Mouse (Mus musculus): ENCODE data around the gene Hoxb13. TPM values are rescaled to one million over a fixed set of nuclear protein-coding genes. Genes with fewer than 3 reads are reported as not detected.

The Hoxb13 gene
- total RNA-seq (2021), result not detected
- long read RNA-seq, experiment 1, result 0 reads
- long read RNA-seq, experiment 2, result 0 reads

- DNase-seq (ENCODE audit: low spot score in 2 of 2), result no peak
Measured at GRCm38 (mm10) chr11:96193521-96194400, at the start of gene Hoxb13. Gene Hoxb13 (plus strand): TSS chr11:96194316.

GRCm38 (mm10) chr11:96145622-96146270, 48.4 kb upstream of the Hoxb13 start:
- DNase-seq (ENCODE audit: low spot score in 2 of 2), result peak; percentile 73 to 75

- DNase-seq (ENCODE audit: low spot score in 2 of 2), result no peak
Measured at GRCm38 (mm10) chr11:96147471-96147870, 46.6 kb upstream of the Hoxb13 start.

GRCm38 (mm10) chr11:96164769-96165168, 29.3 kb upstream of the Hoxb13 start:
- DNase-seq (ENCODE audit: low spot score in 2 of 2), result no peak

GRCm38 (mm10) chr11:96168125-96168524, 26.0 kb upstream of the Hoxb13 start:
- DNase-seq (ENCODE audit: low spot score in 2 of 2), result no peak

GRCm38 (mm10) chr11:96169016-96169415, 25.1 kb upstream of the Hoxb13 start:
- DNase-seq (ENCODE audit: low spot score in 2 of 2), result no peak

GRCm38 (mm10) chr11:96170711-96171379, 23.3 kb upstream of the Hoxb13 start:
- DNase-seq (ENCODE audit: low spot score in 2 of 2), result no peak

- no peak for DNase-seq (ENCODE audit: low spot score in 2 of 2)
Measured at GRCm38 (mm10) chr11:96171601-96172000, 22.5 kb upstream of the Hoxb13 start.

- DNase-seq (ENCODE audit: low spot score in 2 of 2), result no peak
Measured at GRCm38 (mm10) chr11:96172511-96173287, 21.4 kb upstream of the Hoxb13 start.

GRCm38 (mm10) chr11:96173288-96173840, 20.8 kb upstream of the Hoxb13 start:
- DNase-seq (ENCODE audit: low spot score in 2 of 2), result no peak

- DNase-seq (ENCODE audit: low spot score in 2 of 2), result no peak
Measured at GRCm38 (mm10) chr11:96174881-96175280, 19.2 kb upstream of the Hoxb13 start.

GRCm38 (mm10) chr11:96175511-96175910, 18.6 kb upstream of the Hoxb13 start:
- DNase-seq (ENCODE audit: low spot score in 2 of 2), result no peak

- no peak for DNase-seq (ENCODE audit: low spot score in 2 of 2)
Measured at GRCm38 (mm10) chr11:96175951-96176530, 18.1 kb upstream of the Hoxb13 start.

GRCm38 (mm10) chr11:96176841-96177240, 17.3 kb upstream of the Hoxb13 start:
- no peak for DNase-seq (ENCODE audit: low spot score in 2 of 2)

- DNase-seq (ENCODE audit: low spot score in 2 of 2), result no peak
Measured at GRCm38 (mm10) chr11:96177546-96178174, 16.5 kb upstream of the Hoxb13 start.

- no peak for DNase-seq (ENCODE audit: low spot score in 2 of 2)
Measured at GRCm38 (mm10) chr11:96178356-96178755, 15.8 kb upstream of the Hoxb13 start.

- DNase-seq (ENCODE audit: low spot score in 2 of 2), result no peak
Measured at GRCm38 (mm10) chr11:96178911-96179503, 15.1 kb upstream of the Hoxb13 start.

- no peak for DNase-seq (ENCODE audit: low spot score in 2 of 2)
Measured at GRCm38 (mm10) chr11:96181061-96181460, 13.1 kb upstream of the Hoxb13 start.

- DNase-seq (ENCODE audit: low spot score in 2 of 2), result no peak
Measured at GRCm38 (mm10) chr11:96184233-96184632, 9.9 kb upstream of the Hoxb13 start.
